Mouse (Mus musculus): ENCODE data around the gene Piwil4. TPM values are rescaled to one million over a fixed set of nuclear protein-coding genes. Genes with fewer than 3 reads are reported as not detected.

The Piwil4 gene
- polyA plus RNA-seq, 1 experiment from 2014 or later: 9.1 TPM

DNA sequence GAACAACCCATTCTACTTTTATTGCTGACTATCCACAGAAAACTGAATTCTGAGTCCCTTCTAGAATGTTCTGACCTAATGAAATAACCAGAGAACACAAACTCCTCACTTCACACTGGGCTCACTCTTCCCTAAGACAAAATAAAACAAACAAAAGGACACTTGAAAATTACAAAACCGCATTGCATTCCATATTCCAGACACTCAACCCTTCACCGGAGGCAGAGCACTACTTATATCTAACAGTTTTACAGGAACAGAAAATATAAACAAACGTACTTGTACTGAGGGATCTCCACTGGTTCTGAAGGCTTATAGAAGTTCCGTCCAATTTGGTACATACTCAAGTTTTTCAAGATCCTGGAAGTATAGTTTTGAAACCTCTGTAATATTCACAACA, 12.2 kb downstream of the Piwil4 start:
- DNase-seq (ENCODE audit: low spot score): peak; percentile 72
- H3K4me1 ChIP-seq (ENCODE audit: insufficient read depth, low read depth, low read length): peaks cover 3% of the 10 kb centered on the region; the same call in 1 of the 2 replicates
- H3K4me3 ChIP-seq (ENCODE audit: low read depth, low read length): no peak overlapping the region
- H3K36me3 ChIP-seq (ENCODE audit: insufficient read depth, low read length): no peaks in the 10 kb centered on the region
- TF ChIP-seq CTCF (IDR thresholded peaks at IDR 0.05): no peak
- TF ChIP-seq EP300 (IDR thresholded peaks at IDR 0.05): peak; percentile 82
- ATAC-seq: peak; percentile 67
- H3K4me2 ChIP-seq (replicated peaks; ENCODE audit: low read depth, low read length): no peak overlapping the region
- H3K9ac ChIP-seq (replicated peaks; ENCODE audit: low read depth): no peak overlapping the region
- no peaks in the 10 kb centered on the region for H3K27me3 ChIP-seq (replicated peaks; ENCODE audit: insufficient read depth, low read length)
- 25% methylated on average over 4 of the region's 4 CpGs for WGBS
- H3K9me3 ChIP-seq (ENCODE audit: low read length): no peaks in the 10 kb centered on the region
- H3K27ac ChIP-seq (ENCODE audit: low read length): peak overlapping the region; percentile 52

DNA sequence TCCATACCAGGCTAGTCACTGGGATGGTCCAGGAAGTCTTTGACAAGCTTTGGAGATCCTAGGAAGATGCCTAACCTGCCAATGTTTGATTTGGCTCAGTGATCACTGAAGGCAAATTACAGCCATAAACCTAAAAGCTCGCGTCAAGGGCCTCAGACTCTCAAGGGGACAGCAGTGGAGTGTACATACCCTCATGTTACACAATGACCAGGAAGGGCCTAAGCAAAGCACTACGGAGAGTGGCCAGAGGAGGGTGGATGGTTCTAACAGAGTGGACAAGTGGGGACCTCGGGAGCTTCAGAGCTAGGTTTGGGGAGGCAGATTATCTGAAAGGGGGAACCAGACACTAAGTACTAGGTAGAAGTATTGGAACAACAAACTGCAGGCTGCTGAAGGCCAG, 13.9 kb downstream of the Piwil4 start:
- 62% methylated on average over 4 of the region's 4 CpGs for WGBS

DNA sequence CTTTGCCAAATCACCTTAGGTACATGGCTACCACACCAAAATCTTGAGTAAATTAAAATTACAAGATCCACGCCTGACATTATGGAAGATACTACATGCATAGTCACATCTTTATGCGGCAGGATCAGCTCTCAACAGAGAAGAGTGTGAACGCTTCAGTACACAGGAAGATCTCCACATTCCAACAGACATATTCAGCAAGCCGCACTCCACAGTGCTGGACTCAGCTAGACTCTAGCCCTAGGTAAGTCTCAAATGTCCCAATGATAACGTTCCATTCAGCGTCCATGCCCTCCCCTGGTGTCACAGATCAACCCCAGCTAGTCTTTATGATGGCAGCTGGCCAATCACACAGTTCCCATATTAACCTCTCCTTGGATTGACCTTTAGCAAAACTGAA, 14.5 kb downstream of the Piwil4 start:
- Histone ChIP-seq H3K9ac (replicated peaks; ENCODE audit: low read depth) (no peak overlapping the region), H3K27me3 (replicated peaks; ENCODE audit: insufficient read depth, low read length) (no peaks in the 10 kb centered on the region), H3K4me3 (ENCODE audit: low read depth, low read length) (no peak overlapping the region), H3K27ac (ENCODE audit: low read length) (no peak overlapping the region), H3K4me1 (ENCODE audit: insufficient read depth, low read depth, low read length) (peaks cover 3% of the 10 kb centered on the region; the same call in 1 of the 2 replicates), H3K4me2 (replicated peaks; ENCODE audit: low read depth, low read length) (no peak overlapping the region), H3K9me3 (ENCODE audit: low read length) (no peaks in the 10 kb centered on the region), H3K36me3 (ENCODE audit: insufficient read depth, low read length) (no peaks in the 10 kb centered on the region)
- no peak for DNase-seq (ENCODE audit: low spot score)
- ATAC-seq: no peak
- WGBS: 70% methylated on average over 6 of the region's 6 CpGs
- TF ChIP-seq EP300 (IDR thresholded peaks at IDR 0.05) (no peak), CTCF (IDR thresholded peaks at IDR 0.05) (no peak)

More for the DNA sequence above, 13.9 kb downstream of the Piwil4 start:
- H3K4me3 ChIP-seq (ENCODE audit: low read depth, low read length): no peak overlapping the region
- H3K4me1 ChIP-seq (ENCODE audit: insufficient read depth, low read depth, low read length): peaks cover 3% of the 10 kb centered on the region; the same call in 1 of the 2 replicates
- TF ChIP-seq CTCF (IDR thresholded peaks at IDR 0.05) (no peak), EP300 (IDR thresholded peaks at IDR 0.05) (no peak)
- H3K36me3 ChIP-seq (ENCODE audit: insufficient read depth, low read length): no peaks in the 10 kb centered on the region
- DNase-seq (ENCODE audit: low spot score): peak; percentile 48
- H3K9ac ChIP-seq (replicated peaks; ENCODE audit: low read depth): no peak overlapping the region
- H3K9me3 ChIP-seq (ENCODE audit: low read length): no peaks in the 10 kb centered on the region
- ATAC-seq: peak; percentile 66
- H3K4me2 ChIP-seq (replicated peaks; ENCODE audit: low read depth, low read length): no peak overlapping the region
- no peaks in the 10 kb centered on the region for H3K27me3 ChIP-seq (replicated peaks; ENCODE audit: insufficient read depth, low read length)
- H3K27ac ChIP-seq (ENCODE audit: low read length): no peak overlapping the region

- H3K9ac ChIP-seq (replicated peaks; ENCODE audit: low read depth): no peak overlapping the region
- H3K27me3 ChIP-seq (replicated peaks; ENCODE audit: insufficient read depth, low read length): no peaks in the 10 kb centered on the region
- no peaks in the 10 kb centered on the region for H3K36me3 ChIP-seq (ENCODE audit: insufficient read depth, low read length)
- peaks cover 3% of the 10 kb centered on the region; the same call in 1 of the 2 replicates for H3K4me1 ChIP-seq (ENCODE audit: insufficient read depth, low read depth, low read length)
- no peaks in the 10 kb centered on the region for H3K9me3 ChIP-seq (ENCODE audit: low read length)
- no peak for DNase-seq (ENCODE audit: low spot score)
- H3K4me2 ChIP-seq (replicated peaks; ENCODE audit: low read depth, low read length): no peak overlapping the region
- no peak overlapping the region for H3K27ac ChIP-seq (ENCODE audit: low read length)
- no peak overlapping the region for H3K4me3 ChIP-seq (ENCODE audit: low read depth, low read length)
- TF ChIP-seq EP300 (IDR thresholded peaks at IDR 0.05): no peak
- no peak for ATAC-seq
- 74% methylated on average over 5 of the region's 5 CpGs for WGBS
These were observed 15.6 kb downstream of the Piwil4 start for GRCm38 (mm10) chr9:14724755-14725420.

GRCm38 (mm10) chr9:14721610-14722009, 18.9 kb downstream of the Piwil4 start:
- H3K9ac ChIP-seq (replicated peaks; ENCODE audit: low read depth): no peak overlapping the region
- no peaks in the 10 kb centered on the region for H3K36me3 ChIP-seq (ENCODE audit: insufficient read depth, low read length)
- WGBS: 75% methylated on average over 5 of the region's 5 CpGs
- no peak for DNase-seq (ENCODE audit: low spot score)
- TF ChIP-seq CTCF (IDR thresholded peaks at IDR 0.05) (no peak), EP300 (IDR thresholded peaks at IDR 0.05) (no peak)
- no peaks in the 10 kb centered on the region for H3K27me3 ChIP-seq (replicated peaks; ENCODE audit: insufficient read depth, low read length)
- H3K27ac ChIP-seq (ENCODE audit: low read length): no peak overlapping the region
- peaks cover 9% of the 10 kb centered on the region for H3K4me1 ChIP-seq (ENCODE audit: insufficient read depth, low read depth, low read length)
- H3K4me2 ChIP-seq (replicated peaks; ENCODE audit: low read depth, low read length): no peak overlapping the region
- ATAC-seq: no peak
- H3K9me3 ChIP-seq (ENCODE audit: low read length): no peaks in the 10 kb centered on the region
- no peak overlapping the region for H3K4me3 ChIP-seq (ENCODE audit: low read depth, low read length)

DNA sequence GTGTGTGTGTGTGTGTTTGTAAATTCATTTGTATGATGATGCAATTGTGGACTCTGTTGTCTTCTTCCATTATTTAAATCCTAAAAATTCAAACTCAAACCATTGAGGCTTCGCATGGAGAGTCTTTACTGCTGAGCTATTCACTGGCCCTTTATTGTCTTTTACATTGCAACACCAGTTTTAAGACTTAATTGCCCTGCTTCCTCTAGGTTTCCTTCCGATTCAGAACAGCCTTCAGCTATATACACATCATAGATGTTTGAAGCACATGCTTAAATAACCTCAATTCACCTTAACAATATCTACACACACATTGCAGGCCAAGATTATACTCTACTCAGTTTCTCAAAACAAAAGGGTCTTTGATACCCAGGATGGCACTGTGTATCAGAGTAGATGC, 20.1 kb downstream of the Piwil4 start:
- TF ChIP-seq CTCF (IDR thresholded peaks at IDR 0.05) (no peak), EP300 (IDR thresholded peaks at IDR 0.05) (no peak)
- H3K9me3 ChIP-seq (ENCODE audit: low read length): no peaks in the 10 kb centered on the region
- no peak overlapping the region for H3K9ac ChIP-seq (replicated peaks; ENCODE audit: low read depth)
- no peaks in the 10 kb centered on the region for H3K27me3 ChIP-seq (replicated peaks; ENCODE audit: insufficient read depth, low read length)
- 54% methylated on average over 2 of the region's 2 CpGs for WGBS
- no peaks in the 10 kb centered on the region for H3K36me3 ChIP-seq (ENCODE audit: insufficient read depth, low read length)
- H3K4me2 ChIP-seq (replicated peaks; ENCODE audit: low read depth, low read length): no peak overlapping the region
- no peak overlapping the region for H3K4me3 ChIP-seq (ENCODE audit: low read depth, low read length)
- H3K4me1 ChIP-seq (ENCODE audit: insufficient read depth, low read depth, low read length): peaks cover 9% of the 10 kb centered on the region
- H3K27ac ChIP-seq (ENCODE audit: low read length): no peak overlapping the region
- DNase-seq (ENCODE audit: low spot score) (no peak), ATAC-seq (no peak)
